Mouse (Mus musculus): ENCODE measurements around the gene Tas2r137.
A peak's percentile ranks its signal among the peaks of the same experiment; 100 is the strongest.

Tas2r137 gene

DNA sequence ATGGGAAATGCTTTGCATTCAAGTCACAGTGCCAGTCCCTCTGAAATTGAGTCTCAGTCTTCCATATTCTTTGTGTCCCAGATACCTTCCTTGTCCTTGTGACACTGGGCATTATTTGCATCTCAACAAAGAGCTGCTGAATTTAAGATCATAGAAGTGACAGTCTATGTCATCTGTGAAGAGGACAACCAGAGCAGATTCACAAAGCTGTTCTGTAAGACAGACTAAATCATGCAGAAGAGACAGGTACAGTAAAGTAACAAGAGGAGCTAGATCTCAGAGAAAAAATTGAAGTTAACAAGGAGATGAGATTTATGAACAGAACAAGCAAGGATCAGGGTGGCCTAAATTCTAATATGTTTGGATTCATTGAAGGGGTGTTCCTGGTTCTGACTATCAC is at the start of gene Tas2r137:
TSS of gene Tas2r137 (plus strand) at position 301 of the 400 bp plus-strand sequence.
- no peak for DNase-seq (ENCODE audit: low spot score)

DNA sequence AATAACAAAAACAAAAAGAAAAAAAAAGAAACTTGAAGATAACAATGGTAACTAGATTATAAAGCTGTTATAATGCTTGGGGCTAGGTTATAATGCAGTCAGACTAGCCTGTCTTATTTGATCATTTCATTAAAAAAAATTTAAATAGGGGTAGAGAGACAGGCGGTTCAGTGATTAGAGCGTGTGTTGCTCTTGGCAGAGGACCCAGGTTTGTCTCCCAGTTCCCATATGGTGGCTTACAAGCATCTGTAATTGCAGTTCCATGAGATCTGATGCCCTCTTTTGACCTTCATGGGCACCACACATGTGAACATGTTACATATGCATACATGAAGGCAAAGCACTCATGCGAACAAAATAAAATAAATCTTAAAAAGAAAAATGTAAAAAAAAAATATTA is 49.8 kb upstream of the Tas2r137 start:
- DNase-seq (ENCODE audit: low spot score): no peak

DNA sequence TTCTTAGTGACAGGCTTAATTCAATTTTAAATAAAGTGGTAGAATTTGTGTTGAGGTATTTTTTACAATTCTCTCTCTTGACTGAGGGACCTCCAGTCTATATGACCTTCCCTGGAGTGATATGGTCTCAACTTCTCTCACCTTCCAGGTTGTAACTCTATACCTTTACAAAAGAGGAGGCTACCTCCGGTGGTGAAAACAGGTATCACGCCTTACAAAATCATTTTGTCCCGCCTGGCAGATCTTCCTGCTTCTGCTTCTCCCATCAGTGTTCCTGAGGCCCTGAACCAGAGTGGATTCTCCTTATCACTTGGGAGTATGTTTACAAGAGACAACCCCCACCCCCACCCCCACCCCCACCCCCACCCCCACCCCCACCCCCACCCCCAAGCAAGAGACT is 49.3 kb upstream of the Tas2r137 start:
- no peak for DNase-seq (ENCODE audit: low spot score)

DNA sequence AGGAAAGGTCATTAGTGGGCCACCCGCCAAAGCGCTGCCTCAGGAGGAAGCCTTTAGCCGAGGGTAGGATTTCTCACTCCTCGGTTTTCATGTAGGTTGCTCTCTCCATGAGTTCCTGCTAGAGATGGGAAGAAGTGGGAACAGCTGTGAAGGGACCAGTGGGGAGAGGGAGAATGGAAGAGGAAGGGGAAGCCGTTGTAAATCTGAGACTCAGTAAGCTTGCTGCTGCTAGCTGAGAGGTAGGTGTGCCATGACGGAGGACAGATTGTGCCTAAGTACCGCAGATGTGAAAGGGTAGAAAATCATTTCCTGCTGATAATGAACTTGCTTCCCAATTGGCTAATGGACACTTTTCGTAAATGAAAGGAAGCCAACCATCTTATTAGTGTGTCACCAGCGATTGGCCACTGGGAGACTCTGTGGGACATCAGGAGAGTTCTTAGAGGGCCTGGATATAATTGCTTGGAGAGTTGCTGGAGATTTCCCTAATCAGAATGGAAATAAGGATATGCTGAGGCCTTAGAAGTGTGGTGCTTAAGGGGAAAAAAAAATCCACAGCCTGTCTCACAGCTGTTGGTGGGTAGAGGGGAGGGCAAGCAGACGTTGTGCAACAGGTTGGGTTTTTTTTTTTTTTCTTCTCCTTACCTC is 47.6 kb upstream of the Tas2r137 start:
- no peak for DNase-seq (ENCODE audit: low spot score)

GRCm38 (mm10) chr6:40448626-40449025 is 42.4 kb upstream of the Tas2r137 start:
- DNase-seq (ENCODE audit: low spot score): no peak

GRCm38 (mm10) chr6:40454436-40455041 is 36.5 kb upstream of the Tas2r137 start:
- no peak for DNase-seq (ENCODE audit: low spot score)

- no peak for DNase-seq (ENCODE audit: low spot score)
Measured at GRCm38 (mm10) chr6:40465710-40466109, 25.3 kb upstream of the Tas2r137 start.

DNA sequence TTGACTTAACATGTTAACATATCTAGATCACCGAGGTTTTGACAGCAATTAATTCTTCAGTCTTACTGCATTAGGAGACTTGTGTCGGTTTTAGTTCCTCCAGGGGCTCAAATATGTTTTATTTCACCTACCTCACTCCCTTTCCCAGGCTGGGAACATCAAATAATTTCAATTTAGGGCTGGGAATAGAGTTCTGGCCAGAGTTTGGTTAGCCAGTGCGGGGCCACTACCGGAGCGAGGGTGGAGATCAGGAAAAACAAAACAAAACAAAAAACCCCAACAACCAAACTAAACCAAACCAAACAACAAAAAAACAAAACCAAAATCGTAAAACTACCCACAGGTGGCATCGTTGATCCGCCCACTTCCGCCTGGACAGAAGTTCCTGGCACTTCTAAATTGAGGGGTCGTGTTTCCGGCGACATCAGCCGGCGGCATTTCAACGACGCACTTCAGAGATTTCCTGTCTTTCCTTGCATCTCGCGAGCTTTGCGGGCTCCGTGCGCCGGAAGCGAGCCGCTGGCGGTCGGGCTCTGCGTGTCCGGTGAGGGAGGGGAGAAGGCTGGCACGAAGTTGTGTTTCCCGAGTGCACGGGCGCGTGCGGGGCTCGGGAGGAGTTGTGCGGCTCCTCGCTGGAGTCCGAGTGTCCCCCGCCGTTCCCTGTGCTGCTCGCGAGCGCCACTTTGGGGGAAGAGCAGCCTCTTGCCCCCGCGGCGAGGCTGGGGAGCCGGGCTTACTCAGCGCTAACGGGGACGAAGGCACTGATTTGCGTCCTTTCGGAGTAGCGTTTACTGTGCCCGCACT is 19.9 kb upstream of the Tas2r137 start, which contains the start of gene Ssbp1:
TSS of gene Ssbp1 (plus strand) at position 437 of the 804 bp plus-strand sequence.
- DNase-seq (ENCODE audit: low spot score): peak; percentile 92

DNA sequence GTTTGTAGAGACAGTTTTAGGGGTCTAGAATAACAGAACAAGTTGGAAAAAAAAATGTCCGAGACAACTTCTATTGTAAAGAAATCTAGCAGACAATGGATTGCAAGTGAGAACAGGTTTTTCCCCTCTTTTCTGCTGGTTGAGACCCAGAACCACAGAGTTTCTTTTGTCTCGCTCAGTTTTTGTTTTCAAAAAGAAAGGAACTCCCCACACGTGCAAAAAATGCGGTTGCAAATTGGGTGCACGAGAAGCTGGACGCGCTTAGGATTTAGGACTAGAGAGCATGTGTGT is 19.4 kb upstream of the Tas2r137 start:
- DNase-seq (ENCODE audit: low spot score): no peak

DNA sequence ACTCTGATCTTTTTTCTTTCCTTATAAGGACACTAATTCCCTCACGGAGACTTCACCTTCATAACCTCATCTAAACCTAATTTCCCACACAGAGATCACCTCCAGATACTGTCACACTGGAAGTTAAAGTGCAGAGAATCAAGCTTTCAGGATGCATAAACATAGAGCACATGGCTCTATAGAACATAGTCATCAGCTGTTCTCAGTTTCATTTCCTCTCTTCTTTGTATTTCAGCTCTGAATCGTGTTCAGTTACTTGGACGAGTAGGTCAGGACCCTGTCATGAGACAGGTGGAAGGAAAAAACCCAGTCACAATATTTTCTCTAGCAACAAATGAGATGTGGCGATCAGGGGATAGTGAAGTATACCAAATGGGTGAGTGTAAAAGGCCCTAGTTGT is 14.9 kb upstream of the Tas2r137 start:
- DNase-seq (ENCODE audit: low spot score): no peak

GRCm38 (mm10) chr6:40479705-40480104 is 11.3 kb upstream of the Tas2r137 start:
- no peak for DNase-seq (ENCODE audit: low spot score)

DNA sequence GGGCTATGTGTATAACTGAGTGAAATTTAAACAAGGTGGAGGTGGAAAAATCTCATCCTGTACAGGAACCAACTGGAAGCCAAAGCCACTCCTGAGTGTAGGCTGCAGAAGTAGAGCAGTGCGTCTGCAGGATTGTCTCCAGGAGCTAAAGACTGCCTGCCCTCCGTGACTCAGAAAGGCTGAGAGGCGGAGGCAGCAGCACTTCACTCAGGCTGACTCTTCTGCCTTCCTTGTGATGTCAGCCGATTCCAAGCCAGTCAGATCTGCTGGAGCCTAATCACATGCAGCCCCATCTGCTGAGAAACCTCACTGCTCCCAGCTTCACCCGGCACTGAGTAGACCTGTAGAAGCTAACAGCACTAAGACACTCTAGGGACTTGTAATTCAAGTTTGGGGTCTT is 8.7 kb upstream of the Tas2r137 start:
- no peak for DNase-seq (ENCODE audit: low spot score)

DNA sequence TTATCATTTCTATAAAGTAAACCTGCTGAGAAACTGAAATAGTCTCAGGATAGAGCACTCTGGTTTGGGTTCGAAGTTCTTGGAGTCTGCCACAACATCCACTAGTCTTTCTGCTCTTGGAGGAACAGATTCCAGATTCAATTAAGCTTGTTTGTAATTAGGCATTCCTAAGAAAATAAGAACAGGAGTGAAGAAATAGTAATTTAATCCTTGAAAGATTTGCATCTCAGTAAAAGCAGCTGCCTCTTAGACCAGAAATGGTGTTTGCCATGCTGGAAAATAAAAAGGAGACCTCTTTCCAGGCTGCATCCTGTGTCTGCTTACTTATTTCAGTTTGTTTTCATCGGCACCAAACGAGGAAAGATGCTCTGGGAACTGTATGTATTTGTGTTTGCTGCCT is 2.2 kb downstream of the Tas2r137 start, which contains the start of gene Tas2r108:
TSS of gene Tas2r108 (plus strand) at position 301 of the 400 bp plus-strand sequence.
- no peak for DNase-seq (ENCODE audit: low spot score)

- DNase-seq (ENCODE audit: low spot score): no peak
Measured at GRCm38 (mm10) chr6:40519408-40519807, 28.4 kb downstream of the Tas2r137 start, which contains the start of gene Prss37. Gene Prss37, minus strand, starts transcription at chr6:40519508.
